Mouse (Mus musculus) liver, adult (tissue): ENCODE measurements around the gene Slc16a11.

Source experiments
- GATA4 ChIP-seq: IDR thresholded peaks from 2 replicates; pipeline ENCODE4 v1.6.1; 2014; ENCODE audit warnings: mild to moderate bottlenecking, low read length; ENCODE audit not compliant: insufficient replicate concordance

Slc16a11 gene

DNA sequence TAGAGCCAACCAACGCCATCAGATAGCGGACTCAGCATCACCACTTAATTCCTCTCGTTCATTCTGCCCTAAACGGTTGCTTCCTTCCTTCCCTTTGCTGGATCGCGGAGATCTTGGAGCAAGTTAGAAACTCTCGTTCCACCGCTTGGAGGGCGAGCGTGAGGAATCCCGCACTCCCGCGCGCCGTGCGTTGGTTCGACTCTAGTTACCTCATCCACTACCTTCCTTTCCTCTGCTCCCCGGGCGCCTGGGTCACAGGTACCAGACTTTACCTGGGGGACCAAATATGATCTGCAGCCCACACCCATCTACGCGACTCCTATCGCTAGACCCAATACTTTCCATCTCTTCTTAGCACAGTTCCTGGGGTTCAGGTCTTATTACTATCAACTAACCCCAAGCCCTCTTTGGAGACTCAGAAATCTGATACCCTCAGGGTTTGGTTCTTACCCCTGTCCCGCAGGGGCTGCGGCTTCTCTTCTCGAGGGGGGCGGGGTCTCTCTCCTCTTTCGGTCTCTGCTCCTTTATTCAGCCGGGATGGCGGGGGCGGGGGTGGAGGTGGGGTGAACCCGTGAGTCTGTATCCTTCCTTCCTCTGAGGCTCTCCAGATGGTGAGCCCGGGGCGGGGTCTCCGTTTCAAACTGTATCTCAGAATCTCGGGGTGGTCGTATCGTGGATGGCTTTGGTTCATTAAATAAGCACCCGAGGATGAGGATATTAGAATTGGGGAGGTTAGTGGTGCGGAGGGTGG, 16.9 kb downstream of the Slc16a11 start, which contains the start of gene Bcl6b:
Gene Bcl6b (minus strand): TSS at position 539 of the 751 bp plus-strand sequence.
- no peak for TF ChIP-seq GATA4

DNA sequence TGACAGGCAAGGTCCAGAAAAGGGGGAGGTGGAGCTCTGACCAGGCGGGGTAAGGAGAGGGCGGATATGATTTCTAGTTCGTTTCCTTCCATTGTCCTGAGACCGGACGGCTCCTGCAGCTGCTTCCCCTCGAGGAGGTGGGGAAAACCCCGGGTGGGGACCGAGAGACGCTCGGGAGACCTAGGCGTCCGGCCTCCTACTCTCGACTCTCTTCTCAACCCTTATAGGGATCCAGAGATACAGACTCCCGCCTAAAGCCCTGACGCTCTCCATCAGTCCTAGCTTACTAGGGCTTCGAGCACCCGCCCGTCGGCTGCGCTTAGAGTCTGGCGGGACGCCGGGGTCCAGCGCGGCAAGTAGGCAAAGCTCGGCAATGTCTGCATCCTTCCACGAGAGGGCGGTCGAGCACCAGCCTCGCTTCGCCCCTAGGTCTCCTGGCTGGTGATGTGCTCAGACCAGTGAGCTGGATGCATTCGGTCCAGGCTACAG, 17.7 kb downstream of the Slc16a11 start:
- peak; percentile 33; the same call in 1 of the 2 replicates for TF ChIP-seq GATA4

DNA sequence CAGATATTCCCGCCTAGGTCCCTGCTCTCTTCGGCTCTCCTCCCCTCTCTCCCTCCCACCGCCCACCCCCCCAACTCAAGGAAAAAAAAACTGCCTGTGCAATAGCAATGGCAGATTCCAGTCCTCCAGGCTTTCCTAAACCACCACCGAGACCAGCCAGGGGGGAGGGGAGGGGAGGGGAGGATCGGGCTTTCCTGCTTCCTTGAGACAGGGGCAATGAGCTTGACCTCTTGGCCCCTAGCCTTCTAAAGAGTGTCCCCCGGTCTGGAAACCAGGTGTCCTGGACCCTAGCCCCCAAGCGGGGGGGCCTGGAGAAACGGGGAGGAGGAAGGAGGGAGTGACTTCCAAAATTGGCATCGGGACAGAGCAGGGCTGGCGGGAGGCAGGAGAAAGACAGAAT, 20.0 kb downstream of the Slc16a11 start:
- no peak for TF ChIP-seq GATA4

DNA sequence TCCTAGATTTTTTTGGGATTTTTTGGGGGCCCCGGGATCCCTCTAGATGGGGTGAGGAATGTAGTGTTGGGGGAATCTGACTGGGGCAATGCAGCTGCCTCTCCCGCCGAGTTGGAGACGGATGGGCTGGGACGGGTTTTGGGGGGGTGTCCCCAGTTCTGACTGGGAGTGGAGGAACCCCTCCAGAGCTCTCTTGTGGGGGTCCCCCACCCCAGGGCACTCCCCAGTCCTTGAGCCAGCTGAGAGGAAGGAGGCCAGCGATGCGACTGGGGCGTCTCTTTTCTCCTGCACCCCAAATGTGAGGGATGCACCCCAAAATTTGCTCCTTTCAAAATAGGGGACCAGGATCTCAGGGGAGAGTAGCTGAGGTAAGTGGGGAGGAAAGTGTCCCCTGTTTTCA, 20.5 kb downstream of the Slc16a11 start:
- no peak for TF ChIP-seq GATA4

DNA sequence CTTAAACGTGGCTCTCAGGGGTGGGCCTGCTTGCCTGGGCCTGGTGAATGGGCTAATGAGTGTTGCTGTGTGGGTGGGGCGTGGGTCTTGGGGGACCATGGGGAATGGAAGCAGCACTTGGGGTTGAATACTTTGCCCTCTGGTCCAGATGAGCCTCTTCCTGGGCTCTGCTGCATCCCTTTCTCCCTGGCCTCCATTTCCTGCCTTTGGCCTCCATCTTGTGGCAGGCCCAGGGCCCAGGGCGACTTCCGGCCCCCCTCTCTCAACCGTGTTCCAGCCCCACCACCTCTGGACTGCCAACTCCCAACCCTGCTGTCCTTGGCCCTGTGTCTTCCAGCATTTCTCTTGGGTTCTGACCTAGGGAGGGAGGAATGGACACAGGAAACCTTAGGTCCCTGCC, 21.5 kb downstream of the Slc16a11 start:
- no peak for TF ChIP-seq GATA4

DNA sequence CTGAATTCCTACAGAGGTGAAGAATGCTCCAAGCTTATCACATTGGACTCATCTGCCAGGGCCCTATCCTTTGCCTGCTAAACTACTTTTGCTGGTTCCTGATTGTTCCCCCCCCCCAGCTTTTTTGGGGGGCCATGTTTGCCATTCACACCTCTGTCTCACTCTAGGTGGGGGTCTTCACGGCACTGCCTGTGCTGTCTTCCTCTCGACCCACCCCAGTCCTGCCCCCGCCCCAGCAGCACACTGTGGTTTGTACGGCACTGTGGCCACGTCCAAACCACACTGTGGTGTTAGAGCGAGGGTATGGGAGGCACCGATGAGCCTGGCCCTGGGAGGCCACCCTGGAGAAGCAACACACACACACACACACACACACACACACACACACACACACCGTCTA, 21.9 kb downstream of the Slc16a11 start:
- no peak for TF ChIP-seq GATA4

DNA sequence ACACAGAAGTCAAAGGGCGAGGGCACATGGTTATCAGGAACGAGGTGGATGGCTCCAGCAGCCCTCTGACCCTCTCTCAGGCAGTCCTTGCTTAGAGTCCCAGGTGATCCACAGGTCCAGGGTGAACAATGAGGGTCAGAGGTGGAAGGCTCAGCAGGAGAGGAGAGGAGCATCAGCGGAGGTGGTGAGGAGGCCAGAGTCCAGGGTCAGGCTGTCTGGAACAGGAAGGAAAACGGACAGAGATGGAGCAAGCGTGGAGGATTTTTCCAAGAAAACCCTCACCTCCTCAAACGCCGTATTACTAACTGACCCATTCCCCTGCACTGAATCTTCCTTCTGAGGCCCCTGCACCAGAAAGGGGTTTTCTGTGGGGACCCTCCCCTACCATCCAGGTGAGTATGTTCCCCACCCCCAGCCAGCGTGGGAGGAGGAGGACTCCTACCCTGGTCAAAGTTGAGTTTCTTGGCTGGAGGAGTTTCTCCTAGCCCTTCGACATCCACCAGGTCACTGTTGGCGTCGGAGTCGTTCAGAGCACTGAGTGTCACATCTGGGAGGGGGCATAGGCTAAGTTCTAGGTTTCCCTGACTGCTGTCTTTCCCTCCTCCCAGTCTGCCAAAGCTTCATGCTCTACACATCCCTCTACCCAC, 22.8 kb downstream of the Slc16a11 start:
- TF ChIP-seq GATA4, result no peak

DNA sequence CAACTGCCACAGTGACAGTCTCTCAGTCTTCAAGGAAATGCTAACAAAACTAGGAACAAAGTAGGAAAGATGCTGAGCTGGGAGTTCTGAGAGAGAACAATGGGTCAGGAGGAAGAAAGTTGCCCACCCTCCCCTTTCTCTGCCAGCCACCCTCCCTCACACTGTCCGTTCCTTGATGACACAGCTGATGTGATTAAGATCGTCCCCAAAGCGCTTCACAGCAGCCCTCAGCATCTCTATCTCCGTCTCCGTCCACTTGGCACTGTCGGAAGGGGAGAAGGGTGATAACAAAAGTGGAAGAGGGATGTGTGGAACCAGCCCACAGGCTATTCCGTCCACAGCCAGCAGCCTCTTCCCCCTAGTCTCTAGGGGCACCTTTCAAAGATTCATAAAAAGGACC, 24.2 kb downstream of the Slc16a11 start:
- no peak for TF ChIP-seq GATA4

DNA sequence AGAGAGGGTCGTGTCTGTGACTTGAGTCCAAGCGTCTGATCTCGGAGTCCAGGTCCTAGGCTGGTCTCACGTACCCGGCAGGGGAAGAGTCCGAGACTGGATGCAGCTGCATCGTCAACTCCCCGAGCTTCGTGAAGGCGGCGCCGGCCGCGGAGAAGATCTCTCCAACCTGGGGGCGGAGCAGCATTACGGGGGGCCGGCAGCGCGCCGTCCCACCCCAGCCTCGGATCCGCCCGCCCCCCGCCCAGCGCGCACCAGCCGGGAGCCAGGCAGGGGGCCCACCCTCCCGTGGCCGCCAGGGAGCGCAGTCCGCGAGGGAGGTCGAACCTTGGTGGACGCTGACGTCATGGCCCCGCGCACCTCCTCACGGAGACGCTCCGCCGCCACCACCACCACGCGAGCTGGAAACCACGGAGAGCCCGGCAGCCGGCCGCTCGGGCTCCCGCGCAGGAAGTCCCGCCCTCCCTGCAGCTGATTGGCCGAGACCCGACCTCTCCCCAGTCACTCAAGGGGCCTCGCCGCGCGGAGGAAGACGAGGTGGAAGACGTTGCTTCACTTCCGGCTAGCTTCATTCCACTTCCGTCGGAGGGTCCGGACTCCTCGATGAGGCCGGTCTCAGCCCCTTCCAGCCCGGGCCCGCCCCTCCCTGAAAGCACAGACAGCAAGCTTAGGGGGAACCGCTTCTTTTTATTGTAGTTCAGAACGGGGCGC, 25.1 kb downstream of the Slc16a11 start, which contains the start of gene 0610010K14Rik:
Gene 0610010K14Rik (minus strand): TSS at position 458 of the 711 bp plus-strand sequence.
- no peak for TF ChIP-seq GATA4

DNA sequence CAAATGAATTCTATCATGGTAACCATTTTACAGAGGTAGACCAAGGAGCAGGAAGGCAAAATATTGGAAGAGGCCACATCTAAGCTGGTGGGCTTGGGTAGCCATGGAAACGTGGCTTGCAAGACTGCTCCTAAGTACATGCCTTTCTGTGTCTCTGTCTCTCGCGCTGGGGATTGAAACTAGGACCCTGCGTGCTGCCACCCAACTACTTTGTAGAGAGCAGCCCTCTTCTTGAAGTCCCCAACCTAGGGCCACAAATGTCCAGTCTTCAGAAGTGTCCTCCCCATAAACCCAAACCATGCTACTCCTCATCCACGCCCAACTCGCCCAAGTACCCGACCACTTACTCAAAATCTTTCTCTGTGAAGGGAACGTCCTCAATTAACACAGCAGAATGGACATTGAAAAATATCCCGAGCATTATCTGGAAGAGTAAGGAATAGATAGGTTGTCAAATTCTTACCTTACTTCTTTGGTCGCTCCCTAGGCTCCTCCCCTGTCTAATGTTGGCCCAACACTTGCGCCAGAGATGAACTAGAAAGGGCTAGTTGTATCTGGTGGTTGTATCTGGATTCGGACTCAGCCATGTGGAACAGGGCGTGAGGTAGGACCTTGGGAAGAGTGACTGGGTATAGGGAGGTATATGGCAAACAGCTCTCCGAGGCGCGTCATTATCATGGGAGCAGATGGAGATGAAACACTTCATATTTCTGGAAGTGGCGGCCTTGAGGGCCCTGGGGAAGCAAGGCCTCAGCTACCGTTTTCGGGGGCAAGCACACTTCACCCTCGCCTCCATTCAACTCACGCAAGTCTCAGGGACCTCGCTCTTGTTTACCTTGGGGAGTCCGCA, 26.3 kb downstream of the Slc16a11 start:
- no peak for TF ChIP-seq GATA4

DNA sequence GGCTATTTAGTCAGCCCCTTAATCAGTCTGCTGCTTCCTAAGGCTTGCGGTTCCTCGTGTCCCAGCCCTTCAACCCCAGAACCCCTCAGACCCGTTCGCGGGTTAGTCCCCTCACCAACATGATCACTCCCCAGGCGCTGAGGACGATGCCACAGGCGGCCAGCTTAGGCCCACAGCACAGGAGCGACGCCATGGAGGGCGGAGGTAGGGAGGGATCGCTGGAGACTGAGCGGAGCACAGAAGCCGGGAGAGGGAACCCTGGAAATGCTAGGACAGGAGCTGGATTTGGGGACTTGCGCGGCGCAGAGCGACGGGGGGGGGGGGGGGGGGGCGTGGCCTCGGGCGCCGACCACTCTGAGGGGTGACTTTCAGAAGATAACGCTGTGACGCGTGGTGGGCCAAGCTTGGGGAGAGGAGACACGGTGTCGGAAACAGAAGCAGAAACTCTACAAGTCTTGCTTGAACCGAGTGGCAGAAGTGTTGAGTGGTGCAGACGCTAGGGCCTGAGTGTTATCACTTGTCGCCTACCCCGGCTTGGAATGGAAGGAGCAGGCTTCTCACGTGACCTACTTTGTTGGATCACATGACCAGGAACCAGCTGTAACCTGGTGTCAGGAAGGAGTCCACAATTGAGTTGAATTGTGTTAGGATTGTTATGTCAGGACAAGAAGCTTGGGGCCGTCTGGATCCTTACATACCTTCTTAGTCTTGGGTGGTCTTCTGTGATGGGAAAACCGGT, 27.2 kb downstream of the Slc16a11 start, which contains the start of the genes Gm21988 and Rnasek:
Gene Gm21988 (minus strand): TSS at position 290 of the 739 bp plus-strand sequence.
Gene Rnasek (minus strand): TSS at position 302 of the 739 bp plus-strand sequence.
- peak; percentile 92; the same call in 1 of the 2 replicates for TF ChIP-seq GATA4

DNA sequence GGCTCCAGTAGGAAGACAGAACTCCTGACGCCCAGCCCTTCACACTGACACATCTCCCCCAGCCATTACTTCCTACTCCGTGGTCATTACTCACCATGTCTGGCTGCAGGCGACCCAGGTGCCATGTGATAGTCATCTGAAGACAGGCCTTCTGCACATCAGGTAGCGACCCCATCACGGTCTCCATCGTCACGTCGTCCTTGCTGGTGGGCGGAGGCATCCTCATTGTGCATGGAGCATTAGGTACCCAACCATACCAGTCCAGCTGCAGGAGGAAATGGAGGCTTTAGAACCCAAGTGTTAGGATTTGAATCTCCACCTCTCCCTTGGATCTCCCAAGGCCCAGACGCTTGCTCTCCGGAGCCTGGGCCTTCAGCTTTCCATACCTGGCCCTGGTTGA, 30.0 kb downstream of the Slc16a11 start:
- TF ChIP-seq GATA4, result no peak

DNA sequence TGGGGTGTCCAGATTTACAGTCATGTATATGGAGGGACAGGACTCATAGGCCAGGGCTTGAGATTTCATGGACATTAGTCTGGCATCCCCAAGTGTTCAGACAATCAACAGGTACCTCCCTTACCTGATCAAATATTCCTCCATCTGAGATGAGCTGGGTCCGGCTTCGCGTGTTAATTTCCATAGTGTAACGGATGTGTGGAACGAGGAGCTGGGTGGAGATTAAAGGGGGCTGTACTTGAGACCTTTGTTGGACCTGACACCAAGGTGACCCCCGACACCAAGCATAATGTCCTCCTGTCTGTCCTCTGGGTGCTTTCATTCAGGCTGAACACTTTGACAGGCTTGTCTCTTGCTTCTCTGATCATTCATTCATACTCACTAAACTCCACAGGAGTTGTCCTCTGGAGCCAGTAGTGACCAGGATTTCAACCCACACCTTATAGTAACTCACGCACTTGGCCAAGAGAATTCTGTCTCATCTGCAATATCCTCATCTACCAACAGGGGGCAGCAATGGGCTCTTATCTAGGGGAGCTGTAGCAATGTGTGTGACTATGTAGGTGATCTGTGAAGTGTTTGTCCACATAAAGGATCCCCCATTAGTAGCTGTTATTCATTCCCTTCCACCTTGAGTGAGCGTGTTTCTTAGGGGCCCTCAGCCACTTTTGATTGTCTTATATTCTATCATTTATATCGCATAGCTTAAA, 34.7 kb downstream of the Slc16a11 start:
- no peak; the same call in 1 of the 2 replicates for TF ChIP-seq GATA4

DNA sequence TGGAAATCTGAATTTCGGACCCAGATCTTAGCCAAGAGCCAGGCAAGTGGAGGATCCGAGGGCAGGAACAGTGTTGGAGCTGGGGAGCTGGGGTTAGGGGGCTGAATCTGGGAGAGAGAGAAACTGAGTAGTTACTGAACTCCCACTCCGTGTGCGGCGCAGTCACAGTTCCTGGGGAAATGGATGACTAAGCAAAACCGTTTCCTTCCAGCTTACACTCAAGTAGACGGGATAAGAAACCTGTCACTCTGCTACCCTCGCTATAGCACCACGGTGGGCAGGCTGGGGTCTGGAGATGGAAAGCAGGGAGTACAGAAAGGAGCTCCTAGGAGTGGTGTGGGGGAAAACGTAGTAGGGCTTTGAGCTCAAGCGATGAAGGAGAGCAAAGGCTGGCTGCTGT, 37.6 kb downstream of the Slc16a11 start:
- TF ChIP-seq GATA4, result no peak

DNA sequence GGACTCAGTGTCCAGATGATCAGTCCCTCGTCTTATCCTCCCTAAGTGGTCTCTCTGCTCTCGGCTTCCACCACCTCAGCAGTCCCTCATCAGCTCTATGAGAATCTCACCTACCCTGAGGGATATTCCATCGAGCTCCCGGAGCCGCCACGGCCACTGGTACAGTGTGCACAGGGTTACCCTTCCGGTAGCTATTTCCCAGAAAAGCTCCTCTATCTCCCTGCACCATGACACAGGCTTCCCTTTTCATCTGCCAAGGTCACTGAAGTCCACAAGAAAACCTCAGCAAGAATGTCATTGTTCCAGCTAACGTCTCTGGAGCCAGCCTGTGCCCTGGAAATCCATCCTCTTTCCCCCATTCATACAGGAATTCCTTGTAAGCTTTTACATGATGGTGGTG, 39.3 kb downstream of the Slc16a11 start:
- TF ChIP-seq GATA4, result peak; percentile 92; the same call in 1 of the 2 replicates
